Mouse (Mus musculus): ENCODE measurements around the gene Mtf2. TPM values are rescaled to one million over a fixed set of nuclear protein-coding genes. Genes with fewer than 3 reads are reported as not detected.
"Not testable (repeated sequence)": the region's sequence is repeated elsewhere in the genome, so short reads cannot be mapped to it uniquely, and the experiment has no call there.

The Mtf2 gene
- 91.4 and 113 TPM in 2 replicates for polyA plus RNA-seq (2014; fragmentation: Nextera tagmentation; extraction: Ambion mirVana)

DNA sequence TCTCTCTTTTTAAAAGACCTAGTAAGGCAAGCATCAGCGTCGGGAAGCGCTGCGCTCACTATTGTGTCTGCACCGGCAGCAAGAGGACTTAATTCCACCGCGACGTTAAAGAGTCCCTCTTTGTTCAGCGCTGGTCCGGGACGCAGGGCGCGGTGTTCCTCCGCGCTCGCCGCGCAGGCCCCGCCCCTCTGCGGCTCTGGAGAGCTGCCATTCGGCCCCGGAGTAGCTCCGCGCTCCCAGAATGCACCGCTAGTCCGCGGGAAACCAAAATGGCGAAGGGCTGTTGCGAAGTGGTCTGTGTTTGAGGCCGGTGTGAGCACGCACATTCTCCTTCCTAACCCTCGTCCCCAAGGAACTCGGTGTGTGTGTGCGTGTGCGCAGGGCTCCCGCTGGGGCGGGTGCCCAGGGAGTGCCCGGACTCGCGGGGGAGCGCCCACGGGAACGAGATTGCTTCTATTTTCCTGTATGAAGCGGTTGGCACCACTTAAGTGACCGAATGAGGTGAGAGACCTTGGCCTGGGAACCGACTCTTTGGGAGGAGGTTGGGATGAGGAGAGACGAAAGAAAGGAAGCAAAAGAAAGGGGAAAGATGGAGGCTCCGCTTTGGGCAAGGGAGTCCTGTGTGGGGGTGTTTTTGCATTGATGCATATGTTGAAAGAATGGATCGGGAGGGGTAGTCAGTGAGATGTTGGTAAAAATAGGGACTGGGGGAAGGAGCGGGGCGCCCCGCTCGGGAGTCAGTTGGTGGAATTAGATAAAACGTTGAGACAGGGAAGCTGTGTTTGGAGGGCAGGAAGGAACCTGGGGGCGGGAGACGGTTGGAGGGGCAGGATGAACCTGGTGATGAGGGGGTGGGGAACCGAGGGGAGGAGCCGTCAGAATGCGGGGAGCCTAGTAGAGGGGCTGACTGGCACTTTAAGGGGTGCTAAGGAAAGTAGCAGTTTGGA lies at the start of gene Mtf2:
Mtf2 (plus strand) TSS at position 210 of the 947 bp plus-strand sequence.
- Histone ChIP-seq H3K9me3 (ENCODE audit: control insufficient read depth, low read length) (no peaks in the 10 kb centered on the region), H3K4me3 (replicated peaks; ENCODE audit: low read depth, low read length) (peak within 1 kb of the TSS; percentile 99), H3K9ac (replicated peaks; ENCODE audit: low read length) (peak within 1 kb of the TSS; percentile 95), H3K4me2 (ENCODE audit: low read length) (peak within 1 kb of the TSS; percentile 74), H3K27me3 (ENCODE audit: control insufficient read depth, insufficient read depth, low read length) (no peaks in the 10 kb centered on the region), H3K27ac (replicated peaks; ENCODE audit: low read depth, low read length) (peak within 1 kb of the TSS; percentile 96), H3K4me1 (ENCODE audit: control insufficient read depth, insufficient read depth, low read length) (peaks cover 14% of the 10 kb centered on the region), H3K36me3 (ENCODE audit: control insufficient read depth, insufficient read depth, low read length) (peaks cover 15% of the 10 kb centered on the region)
- WGBS = under 1% methylated on average over 59 of the region's 59 CpGs
- ATAC-seq (ENCODE audit: low FRiP score, low TSS enrichment) (peak; percentile 96), DNase-seq (peak; percentile 99)

DNA sequence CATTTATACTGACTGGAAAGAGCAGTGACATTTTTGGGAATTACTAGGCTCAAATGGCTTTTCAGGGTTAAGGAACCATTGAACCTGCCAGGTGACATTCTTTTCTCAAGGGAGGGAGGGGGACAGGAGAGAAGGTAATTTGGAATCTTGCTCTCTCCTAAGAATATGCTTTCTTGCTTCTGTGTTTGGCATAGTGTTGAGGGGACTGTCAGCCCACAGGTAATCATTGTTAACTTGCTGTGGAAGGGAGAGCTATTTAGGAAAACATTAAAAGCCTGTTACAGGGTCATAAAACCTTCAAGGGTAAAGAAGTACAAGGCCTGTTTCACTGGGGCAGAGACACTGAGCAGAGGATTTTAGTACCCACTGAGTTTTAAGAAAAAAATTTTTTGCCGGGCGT lies 48.2 kb upstream of the Mtf2 start:
- Histone ChIP-seq H3K9ac (replicated peaks; ENCODE audit: low read length) (no peak overlapping the region), H3K4me1 (ENCODE audit: control insufficient read depth, insufficient read depth, low read length) (no peaks in the 10 kb centered on the region), H3K27ac (replicated peaks; ENCODE audit: low read depth, low read length) (no peak overlapping the region), H3K36me3 (ENCODE audit: control insufficient read depth, insufficient read depth, low read length) (no peaks in the 10 kb centered on the region), H3K4me2 (ENCODE audit: low read length) (no peak overlapping the region), H3K9me3 (ENCODE audit: control insufficient read depth, low read length) (no peaks in the 10 kb centered on the region), H3K4me3 (replicated peaks; ENCODE audit: low read depth, low read length) (no peak overlapping the region), H3K27me3 (ENCODE audit: control insufficient read depth, insufficient read depth, low read length) (no peaks in the 10 kb centered on the region)
- whole genome bisulfite sequencing = 93% methylated on average over 2 of the region's 2 CpGs
- DNase-seq = no peak
- ATAC-seq (ENCODE audit: low FRiP score, low TSS enrichment) = no peak

DNA sequence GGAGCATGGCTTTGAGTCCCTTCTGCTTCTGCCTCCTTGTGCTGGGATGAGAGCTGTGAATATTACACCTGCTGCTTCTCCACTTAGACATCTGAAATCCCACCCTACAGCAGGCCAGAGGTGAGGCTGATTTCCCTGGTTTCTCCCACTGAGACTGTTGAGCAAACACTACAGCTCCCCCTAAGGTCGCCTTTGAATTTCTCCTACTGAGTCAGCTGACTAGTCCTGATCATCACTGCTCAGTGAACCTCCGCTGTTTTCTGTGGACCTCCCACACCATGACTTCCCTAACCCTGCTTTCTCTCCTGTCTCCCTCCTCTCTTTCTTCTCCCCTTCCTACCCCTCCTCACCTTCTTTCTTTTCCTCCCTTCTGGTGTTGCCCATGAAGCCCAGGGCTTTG lies 46.1 kb upstream of the Mtf2 start:
- ATAC-seq (ENCODE audit: low FRiP score, low TSS enrichment) (no peak), DNase-seq (no peak)
- Histone ChIP-seq H3K9ac (replicated peaks; ENCODE audit: low read length) (no peak overlapping the region), H3K27ac (replicated peaks; ENCODE audit: low read depth, low read length) (no peak overlapping the region), H3K4me3 (replicated peaks; ENCODE audit: low read depth, low read length) (no peak overlapping the region), H3K4me2 (ENCODE audit: low read length) (no peak overlapping the region), H3K9me3 (ENCODE audit: control insufficient read depth, low read length) (no peaks in the 10 kb centered on the region), H3K4me1 (ENCODE audit: control insufficient read depth, insufficient read depth, low read length) (no peaks in the 10 kb centered on the region), H3K36me3 (ENCODE audit: control insufficient read depth, insufficient read depth, low read length) (no peaks in the 10 kb centered on the region), H3K27me3 (ENCODE audit: control insufficient read depth, insufficient read depth, low read length) (no peaks in the 10 kb centered on the region)
- 29% methylated on average over 2 of the region's 2 CpGs for WGBS

DNA sequence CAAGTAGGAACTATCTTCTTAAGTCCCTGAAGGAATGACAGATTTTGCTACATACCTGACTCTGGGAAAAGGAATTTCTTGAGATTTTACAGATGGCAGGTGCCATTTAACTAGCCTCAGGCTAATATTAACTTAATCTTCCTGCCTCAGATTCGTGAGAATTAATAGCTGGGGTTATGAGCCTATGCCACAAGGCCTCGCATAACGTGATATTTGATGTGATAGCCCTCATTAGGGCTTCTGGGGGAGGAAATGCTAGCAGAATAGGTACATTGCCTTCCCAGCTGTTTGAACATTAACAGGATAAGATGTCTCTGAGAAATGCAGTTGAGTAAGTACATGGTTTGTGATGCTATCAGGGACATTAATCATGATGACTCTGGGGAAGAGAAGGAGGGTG lies 44.1 kb upstream of the Mtf2 start:
- H3K27ac ChIP-seq (replicated peaks; ENCODE audit: low read depth, low read length) = no peak overlapping the region
- no peaks in the 10 kb centered on the region for H3K36me3 ChIP-seq (ENCODE audit: control insufficient read depth, insufficient read depth, low read length)
- H3K4me2 ChIP-seq (ENCODE audit: low read length) = no peak overlapping the region
- DNase-seq (no peak), ATAC-seq (ENCODE audit: low FRiP score, low TSS enrichment) (no peak)
- H3K9ac ChIP-seq (replicated peaks; ENCODE audit: low read length) = no peak overlapping the region
- no peaks in the 10 kb centered on the region for H3K27me3 ChIP-seq (ENCODE audit: control insufficient read depth, insufficient read depth, low read length)
- H3K9me3 ChIP-seq (ENCODE audit: control insufficient read depth, low read length) = no peaks in the 10 kb centered on the region
- WGBS = 85% methylated on average over 3 of the region's 3 CpGs
- H3K4me1 ChIP-seq (ENCODE audit: control insufficient read depth, insufficient read depth, low read length) = no peaks in the 10 kb centered on the region
- no peak overlapping the region for H3K4me3 ChIP-seq (replicated peaks; ENCODE audit: low read depth, low read length)

DNA sequence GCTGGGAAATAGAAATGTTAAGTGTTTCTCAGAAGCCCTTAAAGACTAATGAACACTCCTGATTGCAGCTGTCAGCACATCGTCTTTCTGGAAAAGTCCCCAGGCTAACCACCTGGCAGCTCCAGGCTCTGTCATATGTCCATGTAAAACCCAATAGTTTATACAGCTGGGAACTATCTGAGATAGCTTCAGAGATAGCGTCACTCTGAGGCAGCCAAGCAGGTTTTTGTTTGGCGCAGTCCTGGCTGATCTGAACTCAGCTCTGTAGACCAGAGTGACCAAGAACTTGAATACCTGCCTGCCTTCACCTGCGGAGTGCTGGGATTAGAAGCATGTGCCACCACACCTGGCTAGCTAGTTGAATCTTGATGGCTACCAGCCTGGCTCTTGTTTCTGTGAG lies 37.2 kb upstream of the Mtf2 start:
- H3K27me3 ChIP-seq (ENCODE audit: control insufficient read depth, insufficient read depth, low read length) = no peaks in the 10 kb centered on the region
- DNase-seq (no peak), ATAC-seq (ENCODE audit: low FRiP score, low TSS enrichment) (no peak)
- no peak overlapping the region for H3K4me2 ChIP-seq (ENCODE audit: low read length)
- no peak overlapping the region for H3K4me3 ChIP-seq (replicated peaks; ENCODE audit: low read depth, low read length)
- H3K36me3 ChIP-seq (ENCODE audit: control insufficient read depth, insufficient read depth, low read length) = no peaks in the 10 kb centered on the region
- no peak overlapping the region for H3K27ac ChIP-seq (replicated peaks; ENCODE audit: low read depth, low read length)
- H3K4me1 ChIP-seq (ENCODE audit: control insufficient read depth, insufficient read depth, low read length) = no peaks in the 10 kb centered on the region
- no peak overlapping the region for H3K9ac ChIP-seq (replicated peaks; ENCODE audit: low read length)
- WGBS = 93% methylated on average over 4 of the region's 4 CpGs
- no peaks in the 10 kb centered on the region for H3K9me3 ChIP-seq (ENCODE audit: control insufficient read depth, low read length)

DNA sequence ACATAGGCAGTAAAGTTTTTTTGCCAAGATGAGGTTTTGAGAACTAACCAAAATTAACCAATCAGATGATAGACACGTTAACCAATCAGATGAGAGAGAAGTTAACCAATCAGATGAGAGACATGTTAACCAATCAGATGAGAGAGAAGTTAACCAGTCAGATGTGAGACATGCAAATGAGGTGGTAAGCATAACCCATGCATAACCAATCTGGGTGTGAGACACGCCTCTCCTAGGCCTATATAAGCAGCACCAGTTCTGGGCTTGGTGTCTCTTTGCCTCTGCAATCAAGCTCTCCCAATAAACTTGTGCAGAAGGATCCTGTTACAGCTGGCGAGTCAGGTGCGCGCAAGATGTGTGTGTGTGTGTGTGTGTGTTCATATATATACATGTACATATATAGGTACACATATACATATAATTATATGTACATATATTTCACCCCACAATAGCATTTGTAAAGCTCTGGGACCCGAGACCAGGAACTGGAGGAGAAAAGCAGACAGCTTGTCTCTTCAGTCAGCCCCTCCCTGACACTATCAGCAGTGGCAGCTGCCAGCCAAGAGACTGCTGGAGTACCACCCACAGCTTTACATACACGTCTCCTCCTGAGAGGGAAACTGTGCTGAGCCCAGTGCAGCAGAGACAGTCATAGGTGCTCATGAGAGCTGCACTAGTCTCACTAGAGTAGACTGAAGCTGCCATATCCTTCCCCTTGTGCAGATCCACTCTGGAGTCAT lies 36.5 kb upstream of the Mtf2 start:
- ATAC-seq (ENCODE audit: low FRiP score, low TSS enrichment); H3K9ac ChIP-seq (replicated peaks; ENCODE audit: low read length); DNase-seq; H3K27ac ChIP-seq (replicated peaks; ENCODE audit: low read depth, low read length); H3K36me3 ChIP-seq (ENCODE audit: control insufficient read depth, insufficient read depth, low read length); H3K4me2 ChIP-seq (ENCODE audit: low read length); H3K4me3 ChIP-seq (replicated peaks; ENCODE audit: low read depth, low read length); H3K27me3 ChIP-seq (ENCODE audit: control insufficient read depth, insufficient read depth, low read length); H3K4me1 ChIP-seq (ENCODE audit: control insufficient read depth, insufficient read depth, low read length); H3K9me3 ChIP-seq (ENCODE audit: control insufficient read depth, low read length): not testable (repeated sequence)
- WGBS = 85% methylated on average over 7 of the region's 7 CpGs

DNA sequence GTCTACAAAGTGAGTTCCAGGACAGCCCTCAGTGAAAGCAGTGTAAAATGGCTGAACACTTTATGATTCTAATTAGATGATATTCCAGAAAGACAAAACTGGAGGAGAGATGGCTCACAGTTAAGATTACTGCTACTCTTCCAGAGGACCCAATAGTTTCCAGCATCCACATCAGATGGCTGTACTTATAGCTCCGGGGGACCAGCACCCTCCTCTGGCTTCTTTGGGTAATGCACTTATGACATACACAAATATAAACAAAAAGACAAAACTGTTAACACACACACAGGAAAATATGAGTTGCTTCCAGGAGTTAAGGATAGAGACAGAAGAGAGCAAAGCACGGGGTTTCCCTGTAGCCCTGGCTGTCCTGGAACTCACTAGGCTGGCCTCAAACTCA lies 35.5 kb upstream of the Mtf2 start:
- ATAC-seq (ENCODE audit: low FRiP score, low TSS enrichment) (no peak), DNase-seq (no peak)
- Histone ChIP-seq H3K27ac (replicated peaks; ENCODE audit: low read depth, low read length) (no peak overlapping the region), H3K9ac (replicated peaks; ENCODE audit: low read length) (no peak overlapping the region), H3K36me3 (ENCODE audit: control insufficient read depth, insufficient read depth, low read length) (no peaks in the 10 kb centered on the region), H3K4me3 (replicated peaks; ENCODE audit: low read depth, low read length) (no peak overlapping the region), H3K9me3 (ENCODE audit: control insufficient read depth, low read length) (no peaks in the 10 kb centered on the region), H3K4me2 (ENCODE audit: low read length) (no peak overlapping the region), H3K27me3 (ENCODE audit: control insufficient read depth, insufficient read depth, low read length) (no peaks in the 10 kb centered on the region), H3K4me1 (ENCODE audit: control insufficient read depth, insufficient read depth, low read length) (no peaks in the 10 kb centered on the region)
- WGBS = 77% methylated on average over 2 of the region's 2 CpGs

DNA sequence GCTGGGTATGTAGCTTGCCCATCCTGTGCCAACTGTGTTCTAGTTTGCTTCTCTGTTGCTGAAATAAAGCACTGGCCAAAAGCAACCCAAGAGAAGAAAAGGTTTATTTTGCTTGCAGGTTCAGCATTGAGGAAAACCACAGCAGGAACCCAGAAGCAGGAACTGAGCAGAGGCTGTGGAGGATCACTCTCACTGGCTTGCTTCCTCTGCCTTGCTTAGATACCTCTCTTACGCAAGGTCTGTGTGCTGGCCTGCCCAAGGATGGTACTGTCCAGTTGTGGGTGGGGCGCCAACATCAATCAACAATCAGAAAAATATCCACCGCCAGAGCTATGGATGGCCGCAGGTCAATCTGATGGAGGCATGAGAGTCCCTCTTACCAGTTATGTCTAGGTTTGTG lies 34.2 kb upstream of the Mtf2 start:
- no peak overlapping the region for H3K27ac ChIP-seq (replicated peaks; ENCODE audit: low read depth, low read length)
- H3K4me3 ChIP-seq (replicated peaks; ENCODE audit: low read depth, low read length) = no peak overlapping the region

More for the DNA sequence above, 34.2 kb upstream of the Mtf2 start:
- H3K9me3 ChIP-seq (ENCODE audit: control insufficient read depth, low read length) = no peaks in the 10 kb centered on the region
- ATAC-seq (ENCODE audit: low FRiP score, low TSS enrichment) = no peak
- H3K27me3 ChIP-seq (ENCODE audit: control insufficient read depth, insufficient read depth, low read length) = no peaks in the 10 kb centered on the region
- no peaks in the 10 kb centered on the region for H3K36me3 ChIP-seq (ENCODE audit: control insufficient read depth, insufficient read depth, low read length)
- H3K4me2 ChIP-seq (ENCODE audit: low read length) = no peak overlapping the region
- 92% methylated on average over 4 of the region's 4 CpGs for WGBS
- no peak overlapping the region for H3K9ac ChIP-seq (replicated peaks; ENCODE audit: low read length)
- no peaks in the 10 kb centered on the region for H3K4me1 ChIP-seq (ENCODE audit: control insufficient read depth, insufficient read depth, low read length)
- DNase-seq = no peak

Measured in midbrain, embryonic 14.5 days (tissue).